Mouse (Mus musculus) embryonic facial prominence, embryonic 10.5 days (tissue): Measurements from ENCODE around the gene Pitpna. TPM values are rescaled to one million over a fixed set of nuclear protein-coding genes. Genes with fewer than 3 reads are reported as not detected.
A peak's percentile ranks its signal among the peaks of the same experiment; 100 is the strongest.

Experiments used
- DNase-seq: peaks from one replicate; pipeline ENCODE4 v3.0.0-alpha.2; 2017; ENCODE audit warnings: low spot score
- H3K27ac ChIP-seq: fragments of 300-500 bp; sonication (generic); replicated peaks from 2 replicates; pipeline ENCODE4 v1.5.1; 2016; ENCODE audit warnings: mild to moderate bottlenecking
- H3K27me3 ChIP-seq: fragments of 300-500 bp; sonication (generic); replicated peaks from 2 replicates; pipeline ENCODE4 v1.6.1; 2016; ENCODE audit warnings: low read depth, mild to moderate bottlenecking; ENCODE audit not compliant: poor library complexity, severe bottlenecking
- H3K36me3 ChIP-seq: fragments of 300-500 bp; sonication (generic); replicated peaks from 2 replicates; pipeline ENCODE4 v1.6.1; 2016; ENCODE audit warnings: mild to moderate bottlenecking, moderate library complexity
- H3K4me1 ChIP-seq: fragments of 300-500 bp; sonication (generic); 2 replicates; pipeline ENCODE4 v1.6.1; 2016
- H3K4me3 ChIP-seq: fragments of 300-500 bp; sonication (generic); 2 replicates; pipeline ENCODE4 v1.5.1; 2016; ENCODE audit warnings: mild to moderate bottlenecking, moderate library complexity
- H3K9me3 ChIP-seq: fragments of 300-500 bp; sonication (generic); 2 replicates; pipeline ENCODE4 v1.6.1; 2016; ENCODE audit warnings: mild to moderate bottlenecking
- WGBS: fragments of 180-500 bp; shearing (Covaris S2); methylation state at CpG from one replicate; pipeline ENCODE4 v1.1.7; 2016; 5-methylcytosine and 5-hydroxymethylcytosine counted together
- polyA plus RNA-seq: library from polyadenylated mRNA; unstranded; fragments of >200 nt; fragmentation: Nextera tagmentation; extraction: Ambion mirVana; gene quantifications from 2 replicates; pipeline ENCODE4 v1.2.1, GENCODE M21; 2016

Gene Pitpna
- polyA plus RNA-seq, 1 experiment from 2014 or later, result 61.5 TPM

- Histone ChIP-seq H3K36me3 (0 out of 2 replicates have a peak, but pooled peaks cover 2% of the 10 kb centered on the region), H3K4me3 (peak overlapping the region; percentile 73), H3K4me1 (peaks cover 77% of the 10 kb centered on the region), H3K27me3 (peaks cover 53% of the 10 kb centered on the region), H3K9me3 (no peaks in the 10 kb centered on the region), H3K27ac (peak overlapping the region; percentile 85; the same call in 1 of the 2 replicates)
- 19% methylated on average over 20 of the region's 20 CpGs for WGBS
- DNase-seq, result no peak
Observed at GRCm38 (mm10) chr11:75652222-75652941, 64.5 kb downstream of the Pitpna start.

- H3K4me3 ChIP-seq, result peak overlapping the region; percentile 73
- peaks cover 54% of the 10 kb centered on the region for H3K27me3 ChIP-seq
- H3K36me3 ChIP-seq, result 0 out of 2 replicates have a peak, but pooled peaks cover under 1% of the 10 kb centered on the region
- H3K27ac ChIP-seq, result peak overlapping the region; percentile 81; the same call in 1 of the 2 replicates
- 24% methylated on average over 14 of the region's 14 CpGs for WGBS
- peaks cover 73% of the 10 kb centered on the region for H3K4me1 ChIP-seq
- DNase-seq, result peak; percentile 35
- no peaks in the 10 kb centered on the region for H3K9me3 ChIP-seq
Observed at GRCm38 (mm10) chr11:75652942-75653684, 65.2 kb downstream of the Pitpna start.

GRCm38 (mm10) chr11:75653781-75654470, 66.0 kb downstream of the Pitpna start:
- Histone ChIP-seq H3K9me3 (no peaks in the 10 kb centered on the region), H3K4me1 (peaks cover 70% of the 10 kb centered on the region), H3K36me3 (0 out of 2 replicates have a peak, but pooled peaks cover 9% of the 10 kb centered on the region), H3K27me3 (peaks cover 54% of the 10 kb centered on the region), H3K27ac (peak overlapping the region; percentile 81), H3K4me3 (peak overlapping the region; percentile 73)
- peak; percentile 91 for DNase-seq
- under 1% methylated on average over 45 of the region's 45 CpGs for WGBS

GRCm38 (mm10) chr11:75654471-75655390, 66.8 kb downstream of the Pitpna start:
- Histone ChIP-seq H3K27ac (peak overlapping the region; percentile 81), H3K4me3 (peak overlapping the region; percentile 73), H3K36me3 (peaks cover 11% of the 10 kb centered on the region), H3K27me3 (peaks cover 54% of the 10 kb centered on the region), H3K9me3 (no peaks in the 10 kb centered on the region), H3K4me1 (peaks cover 70% of the 10 kb centered on the region)
- DNase-seq, result no peak
- 35% methylated on average over 25 of the region's 25 CpGs for WGBS

- Histone ChIP-seq H3K36me3 (peaks cover 22% of the 10 kb centered on the region), H3K27me3 (peaks cover 54% of the 10 kb centered on the region), H3K9me3 (no peaks in the 10 kb centered on the region), H3K27ac (peak overlapping the region; percentile 81), H3K4me1 (peaks cover 62% of the 10 kb centered on the region), H3K4me3 (peak overlapping the region; percentile 69)
- peak; percentile 79 for DNase-seq
- WGBS, result 2% methylated on average over 78 of the region's 78 CpGs
Observed at GRCm38 (mm10) chr11:75655621-75656545, 68.0 kb downstream of the Pitpna start.

- H3K4me3 ChIP-seq, result peak overlapping the region; percentile 69
- peak overlapping the region; percentile 81 for H3K27ac ChIP-seq
- peaks cover 33% of the 10 kb centered on the region for H3K36me3 ChIP-seq
- peaks cover 52% of the 10 kb centered on the region for H3K4me1 ChIP-seq
- no peak for DNase-seq
- H3K9me3 ChIP-seq, result no peaks in the 10 kb centered on the region
- H3K27me3 ChIP-seq, result peaks cover 53% of the 10 kb centered on the region
- 64% methylated on average over 19 of the region's 20 CpGs for WGBS
Observed at GRCm38 (mm10) chr11:75656621-75657590, 69.0 kb downstream of the Pitpna start.

- no peak overlapping the region for H3K27ac ChIP-seq
- no peak overlapping the region for H3K4me3 ChIP-seq
- no peak for DNase-seq
- peaks cover 44% of the 10 kb centered on the region for H3K27me3 ChIP-seq
- H3K36me3 ChIP-seq, result peaks cover 42% of the 10 kb centered on the region
- no peaks in the 10 kb centered on the region for H3K9me3 ChIP-seq
- H3K4me1 ChIP-seq, result peaks cover 44% of the 10 kb centered on the region
Observed at GRCm38 (mm10) chr11:75657841-75658240, 69.9 kb downstream of the Pitpna start.

GRCm38 (mm10) chr11:75658311-75658710, 70.4 kb downstream of the Pitpna start:
- no peak overlapping the region for H3K27ac ChIP-seq
- H3K9me3 ChIP-seq, result no peaks in the 10 kb centered on the region
- H3K4me3 ChIP-seq, result no peak overlapping the region
- H3K4me1 ChIP-seq, result peaks cover 40% of the 10 kb centered on the region
- no peak for DNase-seq
- 94% methylated on average over 13 of the region's 13 CpGs for WGBS
- peaks cover 45% of the 10 kb centered on the region for H3K36me3 ChIP-seq
- H3K27me3 ChIP-seq, result peaks cover 39% of the 10 kb centered on the region

GRCm38 (mm10) chr11:75658996-75659750, 71.3 kb downstream of the Pitpna start:
- no peak for DNase-seq
- 86% methylated on average over 14 of the region's 14 CpGs for WGBS
- Histone ChIP-seq H3K9me3 (no peaks in the 10 kb centered on the region), H3K36me3 (peaks cover 45% of the 10 kb centered on the region), H3K4me3 (no peak overlapping the region), H3K27ac (no peak overlapping the region), H3K4me1 (peaks cover 31% of the 10 kb centered on the region), H3K27me3 (peaks cover 30% of the 10 kb centered on the region)
